Mouse (Mus musculus): ENCODE measurements at regions not wholly inside any gene's neighbourhood (a gene's known extent, or its start where the extent isn't known, plus 50 kb on each side); places are given as distances from the start of the nearest gene placed in this dataset.

DNA sequence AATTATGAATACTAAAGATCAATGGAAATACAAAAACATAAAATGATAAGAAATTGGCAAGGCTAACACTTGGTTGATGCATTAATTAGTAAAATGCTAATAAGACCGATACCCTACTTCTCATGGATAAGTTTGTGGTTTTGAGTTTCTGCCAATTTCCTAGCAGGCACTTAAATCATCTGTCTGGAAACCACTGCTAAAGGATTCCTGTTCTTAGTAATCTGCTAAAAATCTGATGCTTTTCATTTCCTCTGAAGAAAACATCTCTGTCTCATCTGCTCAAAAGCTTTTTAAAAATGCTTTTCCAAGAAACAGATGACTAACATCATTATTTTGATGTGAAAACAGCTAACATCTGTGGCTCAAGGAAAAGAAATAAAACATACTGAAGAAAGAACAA, 321.4 kb upstream of the Pcdh7 start:
- DNase-seq = no peak

DNA sequence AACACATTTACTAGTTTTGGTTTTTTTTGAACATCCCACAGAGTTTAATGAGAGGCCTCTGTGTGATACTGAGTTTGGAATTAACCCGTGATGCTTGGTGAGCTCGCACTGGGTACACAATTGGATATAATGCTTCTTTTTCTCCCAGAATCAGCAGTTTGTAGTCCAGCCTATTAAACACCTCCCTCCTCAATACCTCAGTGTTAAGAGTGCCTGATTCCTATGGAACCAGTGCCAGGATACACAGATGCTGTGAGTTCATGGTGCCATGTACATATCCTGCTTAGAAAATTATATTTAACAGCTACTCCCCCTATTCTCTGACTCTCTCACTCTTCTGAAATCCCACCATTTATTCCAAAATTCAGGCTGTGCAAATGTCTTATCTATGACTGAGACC, 299.6 kb upstream of the Pcdh7 start:
- no peak for DNase-seq

DNA sequence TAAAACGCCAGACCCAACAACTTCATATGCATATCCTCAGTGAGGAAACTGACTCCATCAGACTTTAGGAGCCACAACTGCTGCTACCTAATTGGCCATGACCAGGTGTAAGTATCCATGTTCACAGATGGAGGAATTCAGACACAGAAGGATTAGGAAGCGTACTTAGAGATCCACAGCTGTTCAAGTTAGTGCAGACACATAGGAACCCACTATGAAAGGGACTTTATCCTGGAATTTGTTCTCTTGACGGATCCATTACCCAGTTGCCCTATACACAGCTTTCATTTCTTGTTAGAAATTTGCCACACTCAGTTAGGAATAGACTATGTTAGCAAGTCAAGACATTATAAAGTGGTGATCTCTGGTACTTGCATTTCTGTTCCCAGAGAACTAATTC, 266.7 kb upstream of the Pcdh7 start:
- DNase-seq = no peak

DNA sequence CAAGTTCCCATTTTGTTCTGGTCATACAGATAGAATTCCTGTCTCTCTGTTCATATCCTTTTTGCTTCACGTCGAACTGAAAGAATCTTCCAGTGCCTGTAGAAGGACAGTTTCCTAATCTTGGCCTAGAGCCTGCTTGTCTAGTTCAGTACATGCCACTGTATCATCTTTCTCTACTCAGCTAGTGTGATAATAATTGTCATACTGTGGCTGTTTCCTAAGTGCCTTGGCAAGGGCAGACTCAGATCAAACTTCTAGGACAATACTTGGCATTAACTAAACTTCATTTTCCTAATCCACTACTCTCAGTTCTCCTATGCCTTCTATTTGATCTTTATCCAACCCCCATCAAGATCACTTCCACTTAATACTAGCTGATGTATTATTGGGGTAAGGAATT, 266.3 kb upstream of the Pcdh7 start:
- DNase-seq = no peak

DNA sequence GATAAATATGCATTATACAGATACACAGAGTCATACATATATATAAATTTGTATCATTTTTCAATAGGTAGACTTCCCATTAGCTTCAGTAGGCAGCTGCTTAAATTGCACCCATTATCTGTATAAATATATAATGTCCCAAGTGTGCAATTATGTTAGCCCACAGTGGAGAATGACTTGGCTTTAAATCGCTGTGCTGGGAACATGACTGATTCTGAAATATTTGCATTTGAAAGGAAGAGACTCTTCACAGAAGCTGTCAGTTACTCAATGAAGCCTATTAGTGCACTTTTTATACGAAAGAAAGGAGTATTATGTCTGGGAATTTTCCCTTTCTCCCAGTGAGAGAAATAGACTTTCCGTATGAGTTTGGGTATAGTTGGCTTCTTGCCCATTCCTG, 242.8 kb upstream of the Pcdh7 start:
- DNase-seq = peak; percentile 11

DNA sequence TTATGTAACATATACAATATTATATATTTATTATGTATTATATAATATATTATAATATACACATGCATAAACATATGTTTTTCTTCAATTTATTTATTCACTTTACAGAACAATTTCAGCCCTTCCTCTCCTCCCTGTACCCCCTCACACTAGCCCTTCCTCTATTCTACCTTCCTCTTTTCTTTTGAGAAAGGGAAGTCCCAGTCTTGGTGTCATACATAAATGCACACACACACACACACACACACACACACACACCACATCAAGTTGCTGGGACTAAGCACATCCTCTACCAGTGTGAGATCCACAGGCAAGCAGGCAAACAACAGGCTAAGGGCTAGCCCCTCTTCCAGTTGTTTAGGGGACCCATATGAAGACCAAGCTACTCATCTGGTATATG, 239.9 kb upstream of the Pcdh7 start:
- DNase-seq = no peak
